Mouse (Mus musculus) forebrain, postnatal 0 days (tissue): ENCODE measurements around the gene Nipal4. TPM values are rescaled to one million over a fixed set of nuclear protein-coding genes. Genes with fewer than 3 reads are reported as not detected.

ENCODE experiments used
- ATAC-seq: fragments of 200-750 bp; cut with Nextera tagmentation; 2 replicates; pipeline ENCODE4 v1.8.0; 2017; ENCODE audit warnings: mild to moderate bottlenecking, moderate library complexity
- DNase-seq: peaks from one replicate; pipeline ENCODE4 v3.0.0-alpha.2; 2015
- H3K27ac ChIP-seq: fragments of 300-500 bp; sonication (generic); 2 replicates; pipeline ENCODE4 v1.5.1; 2014; ENCODE audit warnings: low read depth, mild to moderate bottlenecking, antibody characterized with exemption, low read length, moderate library complexity, mixed read lengths
- H3K27me3 ChIP-seq: fragments of 300-500 bp; sonication (generic); 2 replicates; pipeline ENCODE4 v1.6.1; 2014; ENCODE audit warnings: mild to moderate bottlenecking, low read length, mixed read lengths; ENCODE audit not compliant: insufficient read depth
- H3K36me3 ChIP-seq: fragments of 300-500 bp; sonication (generic); 2 replicates; pipeline ENCODE4 v1.6.1; 2014; ENCODE audit warnings: mild to moderate bottlenecking, moderate library complexity; ENCODE audit not compliant: insufficient read depth
- H3K4me1 ChIP-seq: fragments of 300-500 bp; sonication (generic); 2 replicates; pipeline ENCODE4 v1.6.1; 2014; ENCODE audit warnings: antibody characterized with exemption; ENCODE audit not compliant: insufficient read depth
- H3K4me2 ChIP-seq: fragments of 300-500 bp; sonication (generic); 2 replicates; pipeline ENCODE4 v1.6.1; 2014; ENCODE audit warnings: low read depth, mild to moderate bottlenecking, moderate library complexity
- H3K4me3 ChIP-seq: fragments of 300-500 bp; sonication (generic); 2 replicates; pipeline ENCODE4 v1.5.1; 2014; ENCODE audit warnings: low read depth, low read length, mixed read lengths
- H3K9ac ChIP-seq: fragments of 300-500 bp; sonication (generic); 2 replicates; pipeline ENCODE4 v1.6.1; 2014; ENCODE audit warnings: mild to moderate bottlenecking
- H3K9me3 ChIP-seq: fragments of 300-500 bp; sonication (generic); 2 replicates; pipeline ENCODE4 v1.6.1; 2016; ENCODE audit warnings: low read length
- CTCF ChIP-seq: sonication (generic); IDR thresholded peaks from 2 replicates; pipeline ENCODE4 v1.5.1; 2016; ENCODE audit warnings: antibody characterized with exemption, control low read depth, low read depth
- WGBS: fragments of 180-500 bp; shearing (Covaris S2); extraction: QIAGEN DNeasy Blood & Tissue Kit; methylation state at CpG from one replicate; pipeline ENCODE4 v1.1.7; 2014; 5-methylcytosine and 5-hydroxymethylcytosine counted together
- polyA plus RNA-seq: library from polyadenylated mRNA; unstranded; fragments of >200 nt; fragmentation: Nextera tagmentation; extraction: Ambion mirVana; gene quantifications from 2 replicates; pipeline ENCODE4 v1.2.1, GENCODE M21; 2015
- total RNA-seq: library from RNA; depleted of rRNA; stranded (reverse); fragments of >200 nt; gene quantifications from 2 replicates; pipeline ENCODE4 v1.2.3, GENCODE M21; 2014; rRNA removed

The Nipal4 gene
- 0.14 and 0.38 TPM in 2 replicates for total RNA-seq
- polyA plus RNA-seq = 0.06 and 0.07 TPM in 2 replicates

DNA sequence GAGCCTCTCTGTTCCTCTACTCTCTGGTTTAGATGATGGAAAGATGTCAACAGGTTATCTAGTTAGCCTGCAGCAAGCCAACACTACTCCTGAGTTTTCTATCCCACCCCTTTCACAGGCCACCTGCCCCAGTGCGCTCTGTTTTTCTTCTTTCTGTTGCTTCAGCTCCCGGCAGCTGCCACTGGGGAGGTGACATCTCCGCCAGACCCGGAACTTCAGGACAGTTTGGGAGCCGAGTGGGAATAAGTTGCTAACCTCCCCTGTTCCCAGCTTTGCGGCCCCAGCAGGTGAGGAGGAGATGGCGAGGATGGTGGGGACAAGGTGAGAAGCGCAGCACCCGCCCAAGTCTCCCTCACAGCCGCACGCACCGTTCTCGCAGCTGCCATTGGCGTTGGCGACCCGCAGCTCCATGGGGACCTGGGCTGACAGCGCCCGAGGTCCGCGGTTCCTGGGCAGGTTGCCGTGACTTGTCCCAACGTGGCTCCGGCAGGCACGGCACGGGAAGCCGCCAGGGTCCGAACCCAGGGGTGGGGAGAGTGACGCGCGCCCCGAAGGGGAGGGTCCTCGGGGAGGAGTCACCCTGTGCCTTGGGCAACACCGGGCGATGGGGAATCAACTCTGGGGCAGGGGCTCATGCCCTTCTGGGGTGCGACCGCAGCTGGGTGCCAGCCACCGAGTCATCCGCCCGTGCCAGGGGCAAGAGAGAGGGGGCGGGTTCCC is at the start of gene Nipal4:
Gene Nipal4 (minus strand): TSS at position 643 of the 720 bp plus-strand sequence.
- Histone ChIP-seq H3K9ac (peak within 1 kb of the TSS; percentile 44), H3K27me3 (no peaks in the 10 kb centered on the region), H3K4me1 (no peaks in the 10 kb centered on the region; the same call in 1 of the 2 replicates), H3K4me2 (peak within 1 kb of the TSS; percentile 97), H3K4me3 (peak within 1 kb of the TSS; percentile 50), H3K27ac (no peak within 1 kb of the TSS), H3K9me3 (no peaks in the 10 kb centered on the region), H3K36me3 (no peaks in the 10 kb centered on the region)
- DNase-seq (no peak), ATAC-seq (peak; percentile 42; the same call in 1 of the 2 replicates)
- no peak for TF ChIP-seq CTCF
- 5% methylated on average over 38 of the region's 40 CpGs for WGBS

DNA sequence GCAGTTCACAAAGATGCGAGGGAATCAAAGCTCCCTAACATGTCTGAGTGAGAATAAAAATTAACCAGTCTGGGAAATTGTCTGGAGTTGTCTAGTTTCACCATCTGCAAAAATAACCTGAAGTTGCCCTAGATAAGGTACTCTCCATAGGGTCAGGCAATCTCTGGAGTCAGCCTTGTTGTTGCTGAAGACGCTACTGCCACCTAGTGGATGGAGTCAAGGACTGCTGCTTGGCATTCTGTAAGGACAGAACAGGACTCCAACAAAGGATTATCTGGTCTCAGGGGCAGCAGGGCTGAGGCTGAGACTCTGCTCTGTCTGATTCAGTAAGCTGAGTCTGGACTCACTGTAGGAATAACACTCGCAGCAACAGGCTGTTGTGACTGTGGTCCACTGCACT is 49.0 kb upstream of the Nipal4 start:
- Histone ChIP-seq H3K27ac (peak overlapping the region; percentile 64), H3K27me3 (no peaks in the 10 kb centered on the region), H3K4me2 (no peak overlapping the region), H3K9ac (no peak overlapping the region), H3K4me1 (no peaks in the 10 kb centered on the region), H3K4me3 (no peak overlapping the region), H3K36me3 (peaks cover 33% of the 10 kb centered on the region), H3K9me3 (no peaks in the 10 kb centered on the region)
- DNase-seq (peak; percentile 93), ATAC-seq (peak; percentile 80)
- peak; percentile 97 for TF ChIP-seq CTCF
- 21% methylated on average over 3 of the region's 3 CpGs for WGBS

DNA sequence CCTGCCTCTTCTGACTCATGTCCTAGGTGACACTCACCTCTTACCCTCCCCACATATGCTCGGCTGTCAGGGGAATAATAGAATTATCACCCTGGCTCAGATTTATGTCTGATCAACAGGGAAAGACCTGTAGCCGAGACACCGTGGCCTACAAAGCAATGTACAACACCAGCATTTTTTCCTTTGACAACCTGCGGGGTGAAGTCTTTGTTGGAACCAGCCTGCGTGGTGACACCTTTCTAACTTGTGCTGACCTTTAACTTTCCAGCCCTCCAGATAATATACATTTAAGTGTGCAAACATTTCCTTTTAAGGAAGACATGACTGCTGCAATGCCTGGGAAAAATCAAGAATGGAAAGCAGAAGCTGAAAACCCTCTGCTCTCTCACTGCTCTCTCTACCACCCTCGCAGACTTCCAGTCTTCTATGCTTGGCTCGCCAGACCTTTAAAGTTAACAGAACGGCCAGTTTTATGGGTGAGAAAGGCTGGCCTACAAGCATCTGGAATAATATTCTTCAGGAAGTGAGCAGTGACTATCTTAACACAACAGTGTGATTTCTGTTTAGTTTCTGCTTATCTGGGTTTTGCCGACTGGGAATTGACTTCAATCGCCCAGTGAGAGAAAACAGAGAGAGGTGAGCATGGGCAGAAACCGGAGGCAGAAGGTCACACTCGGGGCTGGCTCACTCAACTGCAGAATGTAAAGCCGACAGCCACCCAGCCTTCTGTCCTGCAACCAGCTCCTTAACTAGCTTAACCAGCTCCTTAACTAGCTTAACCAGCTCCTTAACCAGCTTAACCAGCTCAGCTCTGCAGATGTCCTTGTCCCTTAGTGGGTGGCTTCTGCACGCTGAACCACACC is 48.3 kb upstream of the Nipal4 start:
- peak overlapping the region; percentile 29; the same call in 1 of the 2 replicates for H3K27ac ChIP-seq
- DNase-seq (no peak), ATAC-seq (no peak)
- no peaks in the 10 kb centered on the region for H3K27me3 ChIP-seq
- peaks cover 33% of the 10 kb centered on the region for H3K36me3 ChIP-seq
- 80% methylated on average over 14 of the region's 14 CpGs for WGBS
- no peaks in the 10 kb centered on the region for H3K9me3 ChIP-seq
- no peak overlapping the region for H3K4me3 ChIP-seq
- TF ChIP-seq CTCF = no peak
- H3K4me2 ChIP-seq = no peak overlapping the region
- no peaks in the 10 kb centered on the region for H3K4me1 ChIP-seq
- no peak overlapping the region for H3K9ac ChIP-seq

DNA sequence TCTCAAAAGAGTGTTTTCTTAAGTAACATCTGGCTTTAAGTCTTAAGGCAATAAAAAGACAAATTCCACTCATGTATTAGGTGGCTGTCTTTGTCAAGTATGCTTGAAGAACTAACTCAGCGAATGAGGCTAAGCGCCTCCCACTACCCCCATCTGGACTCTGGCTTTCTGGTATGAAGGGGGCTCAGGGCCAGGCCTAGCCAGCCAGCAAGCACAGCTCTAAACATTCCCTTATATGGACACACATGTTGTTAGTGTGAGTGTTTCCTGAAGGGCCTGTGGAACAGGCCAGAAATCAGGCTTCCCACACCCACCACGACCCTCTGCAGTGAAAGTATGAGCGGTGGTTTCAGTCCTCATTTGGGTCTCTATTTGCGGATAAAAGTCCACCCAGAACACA is 47.5 kb upstream of the Nipal4 start:
- no peaks in the 10 kb centered on the region for H3K27me3 ChIP-seq
- no peak for TF ChIP-seq CTCF
- H3K9ac ChIP-seq = no peak overlapping the region
- H3K4me1 ChIP-seq = no peaks in the 10 kb centered on the region
- ATAC-seq (no peak), DNase-seq (no peak)
- no peaks in the 10 kb centered on the region for H3K9me3 ChIP-seq
- no peak overlapping the region for H3K27ac ChIP-seq
- WGBS = 86% methylated on average over 5 of the region's 5 CpGs
- H3K4me2 ChIP-seq = no peak overlapping the region
- peaks cover 33% of the 10 kb centered on the region for H3K36me3 ChIP-seq
- no peak overlapping the region for H3K4me3 ChIP-seq

DNA sequence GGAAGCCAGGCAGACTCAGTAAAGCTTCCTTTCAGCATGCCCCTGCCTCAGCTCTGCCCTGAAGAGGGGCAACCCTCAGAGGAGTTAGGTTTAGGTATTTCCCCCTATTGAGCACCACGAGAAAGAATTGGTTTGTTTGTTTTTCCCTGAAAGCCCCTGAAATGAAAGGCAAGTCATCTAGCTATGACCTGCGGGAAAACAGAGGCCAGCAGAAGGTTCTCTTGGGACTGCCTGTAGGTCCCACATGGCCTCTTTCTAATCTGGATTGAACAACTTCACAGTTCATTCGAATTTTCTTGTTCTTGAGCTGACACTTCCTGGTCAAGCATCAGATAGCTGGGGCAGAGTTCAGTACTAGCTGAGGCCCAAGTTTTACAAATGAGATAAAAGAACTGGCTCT is 45.5 kb upstream of the Nipal4 start:
- ATAC-seq = no peak
- 47% methylated on average over 3 of the region's 3 CpGs for WGBS
- TF ChIP-seq CTCF = no peak

DNA sequence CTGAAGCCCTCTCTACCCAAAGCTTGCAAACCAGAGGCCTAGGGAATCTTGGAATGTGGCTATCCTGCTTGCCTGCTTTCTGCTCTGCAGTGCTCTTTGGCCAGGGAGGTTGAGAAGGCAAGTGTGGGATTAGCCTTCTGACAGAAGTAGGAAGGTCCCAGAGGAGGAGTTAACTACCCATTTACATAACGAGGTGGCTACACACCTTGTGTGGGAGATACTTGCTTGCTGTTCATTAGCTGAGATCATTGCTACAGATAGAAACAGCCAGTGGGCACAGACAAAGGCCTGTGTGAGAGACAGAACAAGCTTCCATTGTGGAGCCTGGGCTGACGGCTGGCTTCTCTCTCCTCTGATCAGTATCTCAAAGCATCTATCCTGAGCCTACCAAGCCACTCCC is 43.6 kb upstream of the Nipal4 start:
- no peak for DNase-seq
- Histone ChIP-seq H3K27me3 (no peaks in the 10 kb centered on the region), H3K4me2 (no peak overlapping the region), H3K4me3 (no peak overlapping the region), H3K9ac (no peak overlapping the region), H3K9me3 (no peaks in the 10 kb centered on the region), H3K36me3 (peaks cover 57% of the 10 kb centered on the region), H3K4me1 (no peaks in the 10 kb centered on the region), H3K27ac (no peak overlapping the region)
- TF ChIP-seq CTCF = no peak
- no peak for ATAC-seq
- WGBS = 28% methylated on average over 2 of the region's 2 CpGs

More for the DNA sequence above, 45.5 kb upstream of the Nipal4 start:
- Histone ChIP-seq H3K27me3 (no peaks in the 10 kb centered on the region), H3K9ac (no peak overlapping the region), H3K27ac (no peak overlapping the region), H3K36me3 (peaks cover 41% of the 10 kb centered on the region), H3K4me3 (no peak overlapping the region), H3K9me3 (no peaks in the 10 kb centered on the region), H3K4me2 (no peak overlapping the region), H3K4me1 (no peaks in the 10 kb centered on the region)
- DNase-seq = no peak
